Mouse (Mus musculus): ENCODE data around the gene Sdc4. TPM values are rescaled to one million over a fixed set of nuclear protein-coding genes. Genes with fewer than 3 reads are reported as not detected.

The Sdc4 gene
- 26.7 and 44.6 TPM in 2 replicates for polyA plus RNA-seq (2012; rRNA removed; ENCODE audit: low replicate concordance)

DNA sequence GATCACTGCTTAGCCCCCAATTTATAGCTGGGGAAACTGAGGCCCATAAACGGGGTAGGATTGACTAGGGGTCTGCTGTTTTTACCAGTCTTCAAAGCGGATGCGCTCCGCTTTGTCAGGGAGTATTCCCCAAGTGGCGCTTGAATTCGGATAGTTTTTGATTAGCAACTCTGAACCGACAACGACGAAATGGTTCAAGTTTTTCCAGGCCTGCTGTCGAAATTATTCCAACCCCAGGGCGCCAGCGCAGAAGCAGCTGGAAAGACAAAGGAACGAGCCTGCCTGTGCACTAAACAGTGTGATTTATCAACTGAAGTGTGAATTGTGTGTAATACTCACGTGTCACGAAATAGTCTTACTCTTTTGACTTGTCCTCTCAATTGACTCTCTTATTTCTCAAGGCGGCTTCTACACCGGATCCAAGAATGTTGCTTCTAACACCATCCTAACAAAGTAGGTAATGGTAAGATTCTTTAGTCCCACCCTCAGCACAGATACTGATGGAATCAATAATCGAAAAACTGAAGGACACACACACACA, at the start of gene Sdc4:
TSS of gene Sdc4 (minus strand) at position 428 of the 541 bp plus-strand sequence.

DNA sequence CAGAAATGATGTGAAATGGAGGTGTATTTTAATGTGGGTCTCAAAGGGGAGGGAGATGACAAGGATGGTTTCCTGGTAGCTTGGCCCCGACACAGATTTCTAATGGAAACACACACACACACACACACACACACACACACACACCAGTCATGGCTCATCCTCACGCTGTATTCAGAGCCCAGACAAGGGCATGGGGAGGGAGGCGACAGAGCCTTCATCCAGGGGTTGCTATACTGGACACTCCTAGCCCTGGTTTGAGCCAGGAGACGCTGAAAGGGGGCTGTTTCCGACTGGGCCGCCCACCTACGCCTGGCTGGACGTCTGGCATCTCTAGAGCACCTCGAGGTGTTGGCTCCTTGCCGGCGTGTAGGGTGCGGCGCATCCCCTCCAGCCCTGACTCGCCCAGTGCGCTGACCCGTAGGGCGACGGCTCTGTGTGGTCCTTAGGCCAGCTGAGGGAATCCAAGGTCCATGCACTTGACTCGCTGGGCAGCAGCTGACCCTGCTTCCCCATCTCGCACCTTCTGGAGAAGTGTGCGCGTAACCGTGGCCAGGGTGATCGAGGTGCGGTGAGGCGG, 42.1 kb upstream of the Sdc4 start, which contains the start of gene Dbndd2:
TSS of gene Dbndd2 (plus strand) at position 426 of the 577 bp plus-strand sequence.

DNA sequence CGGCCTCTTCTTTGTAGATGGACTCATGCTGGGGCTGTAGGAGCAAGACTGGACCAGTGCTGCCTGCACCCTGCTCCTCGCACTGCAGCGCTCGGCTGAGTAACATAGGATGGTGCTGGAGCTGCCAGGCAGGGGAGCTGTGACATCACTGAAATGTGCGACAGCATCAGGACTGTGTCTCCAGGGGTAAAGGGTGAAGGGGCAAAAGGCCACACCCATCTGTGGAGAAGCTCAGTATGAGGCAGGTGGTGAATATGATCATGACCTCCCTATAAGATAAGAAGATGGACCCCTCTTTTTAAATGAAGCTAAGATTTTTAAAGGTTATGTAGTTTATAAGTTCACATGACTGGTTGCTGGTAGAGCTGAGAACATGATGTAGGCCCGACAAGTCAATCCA, 29.9 kb upstream of the Sdc4 start, which contains the start of gene Trp53tg5:
TSS of gene Trp53tg5 (minus strand) at position 101 of the 400 bp plus-strand sequence.

DNA sequence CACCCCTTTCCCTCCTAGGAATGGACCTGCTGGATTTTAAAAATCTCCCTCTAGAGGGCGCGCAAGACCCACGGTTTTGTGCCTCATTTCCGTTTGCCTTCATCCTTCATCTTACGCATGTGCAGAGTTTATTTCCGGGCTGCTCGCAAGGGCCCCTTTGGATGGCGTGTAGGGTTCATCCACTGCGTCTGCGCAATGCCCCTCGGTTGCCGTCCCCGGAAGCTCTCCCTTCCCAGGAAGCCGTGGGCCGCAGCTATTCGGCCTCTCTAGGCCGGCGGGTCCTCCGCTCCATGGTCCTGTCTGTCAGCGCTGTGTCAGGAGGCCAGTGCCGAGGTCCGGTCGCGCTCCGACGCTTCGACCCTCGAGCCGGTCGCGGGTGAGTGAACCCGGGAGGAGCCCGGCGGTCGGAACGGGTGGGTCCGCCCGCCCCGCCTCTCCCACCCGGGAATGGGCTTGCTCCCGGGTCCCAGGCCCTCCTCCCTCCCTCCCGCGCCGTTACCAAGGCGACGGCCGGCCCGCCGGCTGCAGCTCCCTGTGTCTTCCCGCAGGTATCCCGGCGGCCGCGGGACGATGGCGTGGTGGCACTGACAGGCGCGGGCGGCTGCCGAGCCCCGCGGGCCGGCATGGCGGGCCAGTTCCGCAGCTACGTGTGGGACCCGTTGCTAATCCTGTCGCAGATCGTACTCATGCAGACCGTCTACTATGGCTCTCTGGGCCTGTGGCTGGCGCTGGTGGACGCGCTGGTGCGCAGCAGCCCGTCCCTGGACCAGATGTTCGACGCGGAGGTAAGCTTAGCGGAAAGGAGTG, 17.3 kb upstream of the Sdc4 start, which contains the start of gene Gm20458:
TSS of gene Gm20458 (plus strand) at position 223 of the 807 bp plus-strand sequence.

DNA sequence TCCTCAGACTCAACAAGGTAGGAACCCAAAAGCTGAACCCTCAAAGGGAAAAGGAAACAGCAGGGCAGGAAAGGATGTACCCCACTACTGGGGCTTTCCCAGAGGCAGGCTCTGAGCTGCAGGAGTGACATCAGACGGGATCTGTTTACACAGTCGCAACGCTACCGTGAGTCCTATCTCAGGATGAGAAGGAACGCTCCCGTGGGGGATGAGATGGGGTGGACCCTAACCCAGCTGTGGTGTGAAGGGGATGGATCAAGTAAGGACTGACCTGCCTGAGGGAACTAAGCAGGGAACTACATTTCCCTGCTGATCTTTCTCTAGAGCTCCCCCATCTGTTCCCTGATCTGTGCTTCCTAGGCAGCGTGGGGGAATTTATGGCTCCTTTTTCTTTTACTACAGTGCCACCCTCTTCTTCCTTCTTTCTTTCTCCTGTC, 13.2 kb upstream of the Sdc4 start, which contains the start of gene Sys1:
TSS of gene Sys1 (plus strand) at position 101 of the 437 bp plus-strand sequence.

DNA sequence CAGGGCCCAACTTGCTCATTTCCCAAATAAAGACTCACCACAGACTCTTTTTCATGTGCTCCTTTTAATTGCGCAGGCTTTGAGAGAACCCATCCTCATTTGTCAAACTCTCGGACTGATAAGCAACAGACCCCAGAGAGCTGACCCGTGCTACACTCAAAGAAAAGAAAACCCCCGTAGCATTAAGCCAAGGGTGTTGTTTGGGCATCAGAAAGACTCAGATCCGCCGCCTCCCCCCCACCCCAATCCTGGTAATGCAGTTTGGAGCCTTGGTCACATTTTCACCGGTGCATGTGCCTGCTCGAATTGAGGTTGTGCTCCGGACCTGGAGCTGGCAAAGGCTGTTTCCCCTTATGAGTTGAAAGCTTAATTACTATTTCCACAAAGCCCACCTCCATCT, 38.6 kb downstream of the Sdc4 start, which contains the start of gene Matn4:
TSS of gene Matn4 (minus strand) at position 101 of the 400 bp plus-strand sequence.

DNA sequence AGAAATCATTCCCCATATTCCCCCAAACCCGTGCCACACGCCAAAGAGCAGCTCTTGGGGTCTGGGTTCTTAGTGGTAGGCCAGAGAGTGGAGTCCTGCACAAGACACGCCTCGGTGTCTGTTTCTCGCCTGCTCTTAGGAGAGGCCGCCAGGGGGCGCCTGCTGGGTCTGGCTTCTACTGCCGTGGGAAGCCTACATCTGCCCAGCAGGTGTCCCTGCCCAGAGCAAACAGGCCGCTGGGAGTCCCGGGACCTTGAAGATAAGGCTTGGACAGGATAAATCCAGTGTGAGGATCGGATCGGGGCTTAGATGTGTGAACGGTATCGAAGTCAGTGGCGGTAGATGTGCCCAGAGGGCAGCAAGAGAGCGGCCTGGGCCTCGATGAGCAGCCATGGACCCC, 40.8 kb downstream of the Sdc4 start, which contains the start of gene Rbpjl:
TSS of gene Rbpjl (plus strand) at position 236 of the 400 bp plus-strand sequence.

DNA sequence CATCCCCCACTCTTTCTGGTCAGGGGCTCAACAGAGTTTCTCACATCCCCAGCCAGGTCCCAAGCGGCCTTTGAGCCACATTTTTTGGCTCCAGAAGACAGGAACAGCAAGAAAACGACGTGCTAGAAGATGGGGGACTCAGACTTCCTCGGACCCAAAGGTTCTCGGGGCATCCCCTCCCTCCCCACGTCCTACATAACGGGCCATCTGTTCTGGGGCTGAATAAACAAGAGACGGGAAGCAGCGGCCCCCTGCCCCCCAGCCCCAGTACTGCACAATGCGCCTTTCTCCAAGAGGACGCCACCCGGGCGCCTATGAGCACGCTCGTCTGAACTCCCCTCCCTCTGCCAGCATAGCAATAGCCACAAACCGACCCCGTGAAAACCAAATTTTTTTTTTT, 54.7 kb downstream of the Sdc4 start, which contains the start of gene Slpi:
TSS of gene Slpi (minus strand) at position 76 of the 400 bp plus-strand sequence.

Other genes with a start within 250 kb of the Sdc4 start
- not detected in 2 replicates for gene Wfdc15a, start 243.8 kb downstream of the Sdc4 start, polyA plus RNA-seq (2012; rRNA removed; ENCODE audit: low replicate concordance)
- 0.31 and 2.6 TPM in 2 replicates for gene Wfdc15b, start 222.2 kb downstream of the Sdc4 start, polyA plus RNA-seq (2012; rRNA removed; ENCODE audit: low replicate concordance)
- not detected in 2 replicates for gene Svs2, start 205.4 kb downstream of the Sdc4 start, polyA plus RNA-seq (2012; rRNA removed; ENCODE audit: low replicate concordance)
- not detected in 2 replicates for gene Svs3b, start 187.2 kb downstream of the Sdc4 start, polyA plus RNA-seq (2012; rRNA removed; ENCODE audit: low replicate concordance)
- gene Svs4, start 165.4 kb downstream of the Sdc4 start, polyA plus RNA-seq (2012; rRNA removed; ENCODE audit: low replicate concordance), result not detected in 2 replicates
- gene Svs3a, start 154.6 kb downstream of the Sdc4 start, polyA plus RNA-seq (2012; rRNA removed; ENCODE audit: low replicate concordance), result not detected in 2 replicates
- gene Svs6, start 127.1 kb downstream of the Sdc4 start, polyA plus RNA-seq (2012; rRNA removed; ENCODE audit: low replicate concordance), result not detected in 2 replicates
- not detected in 2 replicates for gene Svs5, start 111.1 kb downstream of the Sdc4 start, polyA plus RNA-seq (2012; rRNA removed; ENCODE audit: low replicate concordance)
- 9.0 and 13.9 TPM in 2 replicates for gene Slpi, start 54.8 kb downstream of the Sdc4 start, polyA plus RNA-seq (2012; rRNA removed; ENCODE audit: low replicate concordance)
- gene Rbpjl, start 40.7 kb downstream of the Sdc4 start, polyA plus RNA-seq (2012; rRNA removed; ENCODE audit: low replicate concordance), result 0.17 and 70.7 TPM in 2 replicates
- gene Matn4, start 38.7 kb downstream of the Sdc4 start, polyA plus RNA-seq (2012; rRNA removed; ENCODE audit: low replicate concordance), result 0.81 and 1.6 TPM in 2 replicates
- gene Sys1, start 13.1 kb upstream of the Sdc4 start, polyA plus RNA-seq (2012; rRNA removed; ENCODE audit: low replicate concordance), result 289 and 485 TPM in 2 replicates
- 34.5 and 97.9 TPM in 2 replicates for gene Gm20458, start 17.1 kb upstream of the Sdc4 start, polyA plus RNA-seq (2012; rRNA removed; ENCODE audit: low replicate concordance)
- gene Trp53tg5, start 29.8 kb upstream of the Sdc4 start, polyA plus RNA-seq (2012; rRNA removed; ENCODE audit: low replicate concordance), result not detected in 2 replicates
- 59.4 and 113 TPM in 2 replicates for gene Dbndd2, start 42.2 kb upstream of the Sdc4 start, polyA plus RNA-seq (2012; rRNA removed; ENCODE audit: low replicate concordance)
- 196 and 283 TPM in 2 replicates for gene Pigt, start 53.6 kb upstream of the Sdc4 start, polyA plus RNA-seq (2012; rRNA removed; ENCODE audit: low replicate concordance)
- 2.4 and 68.3 TPM in 2 replicates for gene Wfdc2, start 118.5 kb upstream of the Sdc4 start, polyA plus RNA-seq (2012; rRNA removed; ENCODE audit: low replicate concordance)
- not detected in 2 replicates for gene Spint3, start 129.6 kb upstream of the Sdc4 start, polyA plus RNA-seq (2012; rRNA removed; ENCODE audit: low replicate concordance)
- gene Wfdc6a, start 141.6 kb upstream of the Sdc4 start, polyA plus RNA-seq (2012; rRNA removed; ENCODE audit: low replicate concordance), result not detected in 2 replicates
- not detected in 2 replicates for gene Eppin, start 149.7 kb upstream of the Sdc4 start, polyA plus RNA-seq (2012; rRNA removed; ENCODE audit: low replicate concordance)
- gene Wfdc6b, start 169.6 kb upstream of the Sdc4 start, polyA plus RNA-seq (2012; rRNA removed; ENCODE audit: low replicate concordance), result not detected in 2 replicates
- gene Wfdc8, start 169.7 kb upstream of the Sdc4 start, polyA plus RNA-seq (2012; rRNA removed; ENCODE audit: low replicate concordance), result not detected in 2 replicates
- 0.16 TPM in 1 of 2 replicates, not detected in the other for gene Wfdc16, start 194.9 kb upstream of the Sdc4 start, polyA plus RNA-seq (2012; rRNA removed; ENCODE audit: low replicate concordance)
- 1.1 and 3.7 TPM in 2 replicates for gene Wfdc10, start 212.2 kb upstream of the Sdc4 start, polyA plus RNA-seq (2012; rRNA removed; ENCODE audit: low replicate concordance)
- not detected in 2 replicates for gene Wfdc9, start 212.7 kb upstream of the Sdc4 start, polyA plus RNA-seq (2012; rRNA removed; ENCODE audit: low replicate concordance)
- gene Wfdc11, start 230.2 kb upstream of the Sdc4 start, polyA plus RNA-seq (2012; rRNA removed; ENCODE audit: low replicate concordance), result not detected in 2 replicates
- gene Wfdc13, start 241.2 kb upstream of the Sdc4 start, polyA plus RNA-seq (2012; rRNA removed; ENCODE audit: low replicate concordance), result 0.08 TPM in 1 of 2 replicates, not detected in the other

All from duodenum, adult 2 months (tissue).